Mouse (Mus musculus): Measurements from ENCODE around the gene Thada. TPM values are rescaled to one million over a fixed set of nuclear protein-coding genes. Genes with fewer than 3 reads are reported as not detected.
A peak's percentile ranks its signal among the peaks of the same experiment; 100 is the strongest.

Thada gene
- polyA plus RNA-seq, 1 experiment: 0.72 TPM

GRCm38 (mm10) chr17:84156227-84156573, 309.8 kb downstream of the Thada start:
- Histone ChIP-seq H3K9me3 (no peaks in the 10 kb centered on the region), H3K36me3 (replicated peaks; ENCODE audit: low read length) (peaks cover 40% of the 10 kb centered on the region), H3K4me3 (replicated peaks) (no peak overlapping the region), H3K27me3 (replicated peaks) (no peaks in the 10 kb centered on the region), H3K4me1 (peaks cover 96% of the 10 kb centered on the region)
- TF ChIP-seq GATA1 (IDR thresholded peaks at IDR 0.05; ENCODE audit: borderline replicate concordance, low read length): no peak
- no peak for TF ChIP-seq FLI1 (IDR thresholded peaks at IDR 0.05; ENCODE audit: low read length)

GRCm38 (mm10) chr17:84155516-84156226, 310.3 kb downstream of the Thada start:
- Histone ChIP-seq H3K27me3 (replicated peaks) (no peaks in the 10 kb centered on the region), H3K4me1 (peaks cover 94% of the 10 kb centered on the region), H3K36me3 (replicated peaks; ENCODE audit: low read length) (peaks cover 35% of the 10 kb centered on the region), H3K4me3 (replicated peaks) (no peak overlapping the region), H3K9me3 (no peaks in the 10 kb centered on the region)
- TF ChIP-seq GATA1 (IDR thresholded peaks at IDR 0.05; ENCODE audit: borderline replicate concordance, low read length): no peak
- no peak for TF ChIP-seq FLI1 (IDR thresholded peaks at IDR 0.05; ENCODE audit: low read length)

DNA sequence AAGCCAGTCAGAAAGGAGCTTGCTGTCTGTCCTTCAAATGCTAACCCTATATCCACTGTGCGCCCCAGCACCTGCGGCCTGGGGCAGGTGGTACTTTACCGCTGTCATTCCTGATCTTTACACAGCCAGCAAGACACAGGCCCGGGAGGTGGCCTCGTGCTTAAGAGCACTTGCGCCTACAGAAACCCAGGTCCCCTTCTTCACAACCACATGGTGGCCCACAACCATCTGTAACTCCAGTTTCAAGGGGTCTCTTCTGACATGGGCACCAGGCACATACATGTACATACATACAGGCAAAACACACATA, 311.0 kb downstream of the Thada start:
- no peaks in the 10 kb centered on the region for H3K27me3 ChIP-seq (replicated peaks)
- H3K4me3 ChIP-seq (replicated peaks): no peak overlapping the region
- peaks cover 32% of the 10 kb centered on the region for H3K36me3 ChIP-seq (replicated peaks; ENCODE audit: low read length)
- no peak for TF ChIP-seq GATA1 (IDR thresholded peaks at IDR 0.05; ENCODE audit: borderline replicate concordance, low read length)
- TF ChIP-seq FLI1 (IDR thresholded peaks at IDR 0.05; ENCODE audit: low read length): no peak
- no peaks in the 10 kb centered on the region for H3K9me3 ChIP-seq
- H3K4me1 ChIP-seq: peaks cover 94% of the 10 kb centered on the region

DNA sequence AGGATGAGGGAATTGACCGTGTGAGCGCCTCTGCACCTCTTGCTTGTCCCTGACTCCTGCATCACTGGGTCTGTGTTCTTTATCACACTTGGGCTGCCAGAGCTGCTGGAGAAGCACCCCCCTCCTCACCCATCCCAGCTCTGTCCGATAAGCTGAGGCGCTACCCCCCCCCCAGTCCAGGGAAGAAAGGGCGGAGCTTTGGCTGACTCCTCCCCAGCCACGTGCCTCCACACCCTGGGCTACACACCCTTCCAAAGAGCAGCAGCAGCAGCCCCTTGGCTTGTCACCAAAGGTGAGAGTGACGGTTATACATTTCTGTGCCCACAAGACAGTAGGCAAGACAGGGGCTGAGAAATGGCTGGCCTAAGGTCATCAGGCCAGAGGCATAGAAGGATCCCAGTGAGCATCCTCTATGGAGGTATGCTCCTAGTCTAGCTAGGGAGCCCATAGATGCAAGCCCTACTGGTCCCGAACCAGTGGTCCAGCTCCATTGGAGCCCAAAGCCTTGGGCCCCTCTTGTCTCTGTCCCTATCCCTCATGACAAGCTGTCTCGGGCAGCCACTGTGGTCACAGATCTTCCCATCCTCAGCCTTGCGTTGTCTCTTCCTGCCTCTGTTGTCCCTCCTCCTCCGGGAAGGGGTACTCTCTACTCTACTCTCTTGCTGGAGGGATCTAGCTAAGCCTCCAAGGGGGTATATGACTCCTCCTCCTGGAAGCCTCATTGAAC, 311.5 kb downstream of the Thada start:
- Histone ChIP-seq H3K36me3 (replicated peaks; ENCODE audit: low read length) (peaks cover 30% of the 10 kb centered on the region), H3K9me3 (no peaks in the 10 kb centered on the region), H3K4me3 (replicated peaks) (peak overlapping the region; percentile 24), H3K27me3 (replicated peaks) (no peaks in the 10 kb centered on the region), H3K4me1 (peaks cover 97% of the 10 kb centered on the region)
- no peak for TF ChIP-seq GATA1 (IDR thresholded peaks at IDR 0.05; ENCODE audit: borderline replicate concordance, low read length)
- TF ChIP-seq FLI1 (IDR thresholded peaks at IDR 0.05; ENCODE audit: low read length): no peak

DNA sequence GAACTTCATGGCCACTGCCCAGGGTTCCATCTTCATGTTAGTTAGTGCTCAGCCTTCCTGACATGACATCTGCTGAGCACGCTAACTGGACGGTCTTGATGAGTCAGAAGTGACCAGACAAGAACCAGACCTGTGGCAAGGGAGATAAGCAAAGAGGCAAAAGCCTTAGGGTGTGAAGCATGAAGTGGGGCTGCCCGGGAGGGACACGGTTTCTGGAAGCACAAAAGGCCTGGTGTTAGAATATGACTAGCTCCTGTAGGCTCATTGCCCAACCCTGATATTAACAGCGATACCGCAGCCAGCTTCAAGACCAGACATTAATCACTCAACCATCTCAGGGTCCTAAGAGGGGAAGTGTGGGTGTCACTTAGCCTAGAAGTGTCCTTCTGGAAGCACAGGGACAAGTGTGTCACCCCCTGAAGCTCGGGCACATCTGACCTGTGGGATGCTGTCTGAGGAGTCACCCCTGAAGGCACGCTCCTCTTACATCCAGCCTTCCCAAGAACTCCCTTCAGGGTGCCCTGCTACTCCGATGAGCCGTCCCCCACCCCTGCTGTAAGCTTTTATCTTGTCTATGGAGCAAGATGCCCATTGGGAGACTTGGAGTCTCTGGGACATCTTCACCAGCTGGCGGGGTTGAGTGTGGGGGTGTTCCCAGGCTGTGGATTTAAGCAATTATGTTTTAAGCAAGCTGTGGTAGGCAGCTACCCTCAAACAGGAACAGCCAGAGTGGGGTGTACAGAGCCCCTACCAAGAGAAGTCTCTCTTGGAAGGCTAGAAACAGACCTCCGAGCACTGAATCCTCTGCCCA, 312.8 kb downstream of the Thada start:
- Histone ChIP-seq H3K36me3 (replicated peaks; ENCODE audit: low read length) (peaks cover 19% of the 10 kb centered on the region), H3K4me1 (peaks cover 97% of the 10 kb centered on the region), H3K27me3 (replicated peaks) (no peaks in the 10 kb centered on the region), H3K9me3 (no peaks in the 10 kb centered on the region), H3K4me3 (replicated peaks) (peak overlapping the region; percentile 60)
- TF ChIP-seq GATA1 (IDR thresholded peaks at IDR 0.05; ENCODE audit: borderline replicate concordance, low read length) (0 out of 3 replicates have a peak, but pooled peaks have one; percentile 42), FLI1 (IDR thresholded peaks at IDR 0.05; ENCODE audit: low read length) (no peak)

DNA sequence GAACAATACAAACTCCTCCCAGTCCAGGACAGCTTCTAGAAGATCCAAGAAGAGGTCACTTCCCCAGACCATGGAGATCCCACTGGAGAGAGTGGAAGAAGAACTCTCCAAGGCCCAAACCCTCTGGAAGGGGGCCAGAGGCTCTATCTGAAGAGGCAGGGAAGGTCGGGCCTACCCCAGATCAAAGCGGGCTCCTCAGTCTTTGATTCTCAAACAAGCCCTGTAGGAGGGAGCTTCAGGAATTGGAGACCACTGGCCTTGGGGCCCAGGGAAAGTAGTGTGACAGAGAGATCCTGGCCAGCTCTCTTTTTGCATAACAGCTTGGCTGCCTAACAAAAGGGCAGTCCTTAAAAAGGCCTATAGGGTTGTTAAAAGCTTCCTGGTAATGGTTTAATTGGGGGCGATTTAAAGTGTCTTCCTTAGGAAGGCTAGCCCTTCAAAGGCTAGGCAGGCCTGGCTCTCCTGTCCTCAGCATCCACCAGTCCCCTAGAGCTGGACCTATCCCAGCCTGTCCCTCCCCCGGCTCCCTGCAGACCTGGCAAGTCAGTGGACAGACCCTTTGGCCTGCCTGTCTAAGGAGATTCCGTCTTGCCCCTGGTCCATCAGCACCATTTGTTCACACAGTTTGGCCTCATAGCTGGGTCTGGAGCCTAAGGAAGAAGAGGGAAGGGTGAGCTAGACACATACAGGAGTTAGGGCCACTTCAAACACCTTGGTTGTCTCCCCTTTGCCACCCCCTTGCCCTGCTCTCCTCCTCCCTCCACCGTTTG, 313.6 kb downstream of the Thada start:
- Histone ChIP-seq H3K27me3 (replicated peaks) (no peaks in the 10 kb centered on the region), H3K36me3 (replicated peaks; ENCODE audit: low read length) (peaks cover 13% of the 10 kb centered on the region), H3K4me1 (peaks cover 97% of the 10 kb centered on the region), H3K4me3 (replicated peaks) (peak overlapping the region; percentile 48), H3K9me3 (no peaks in the 10 kb centered on the region)
- TF ChIP-seq FLI1 (IDR thresholded peaks at IDR 0.05; ENCODE audit: low read length) (no peak), GATA1 (IDR thresholded peaks at IDR 0.05; ENCODE audit: borderline replicate concordance, low read length) (no peak)

DNA sequence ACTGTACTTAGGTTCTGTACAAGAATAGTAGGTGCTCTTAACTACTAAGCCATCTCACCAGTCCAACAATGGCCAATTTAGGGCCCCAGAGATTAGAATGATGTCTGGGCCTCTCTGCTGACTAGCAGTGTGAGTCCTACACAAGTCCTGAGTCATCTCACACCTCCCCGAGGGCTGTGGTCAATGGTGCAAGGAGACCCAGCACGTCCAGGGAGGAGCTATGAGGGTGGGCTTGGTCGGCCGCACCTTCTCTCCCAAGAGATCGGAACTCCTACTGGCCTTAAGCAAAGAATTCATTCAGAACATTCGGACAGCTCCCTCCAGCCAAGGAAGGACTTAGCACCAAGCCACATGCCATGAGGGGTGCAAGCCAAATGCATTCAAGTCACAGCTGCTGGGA, 314.7 kb downstream of the Thada start:
- H3K36me3 ChIP-seq (replicated peaks; ENCODE audit: low read length): peaks cover 11% of the 10 kb centered on the region
- no peaks in the 10 kb centered on the region for H3K27me3 ChIP-seq (replicated peaks)
- H3K4me1 ChIP-seq: peaks cover 97% of the 10 kb centered on the region
- TF ChIP-seq FLI1 (IDR thresholded peaks at IDR 0.05; ENCODE audit: low read length) (no peak), GATA1 (IDR thresholded peaks at IDR 0.05; ENCODE audit: borderline replicate concordance, low read length) (no peak)
- no peaks in the 10 kb centered on the region for H3K9me3 ChIP-seq
- peak overlapping the region; percentile 33 for H3K4me3 ChIP-seq (replicated peaks)

DNA sequence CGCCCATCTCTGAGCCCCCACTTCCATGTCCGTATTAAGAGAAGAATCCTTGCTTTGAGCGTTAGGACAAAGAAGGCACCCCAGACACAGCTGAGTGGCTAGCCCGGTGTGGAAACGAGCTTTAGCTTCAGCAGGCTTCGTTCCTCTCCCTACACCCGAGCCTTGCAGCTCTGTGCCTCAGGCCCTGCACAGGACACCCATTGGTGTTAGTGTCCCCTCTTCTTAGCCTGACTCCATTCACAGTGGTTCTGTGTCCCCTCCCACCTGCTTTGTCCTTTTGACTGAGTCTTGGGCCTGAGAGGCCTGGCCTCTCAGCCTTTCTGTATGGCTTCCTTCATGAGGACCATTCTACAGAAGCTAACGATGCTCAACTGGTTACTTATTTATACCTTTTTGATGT, 315.7 kb downstream of the Thada start:
- Histone ChIP-seq H3K4me1 (peaks cover 97% of the 10 kb centered on the region), H3K9me3 (no peaks in the 10 kb centered on the region), H3K27me3 (replicated peaks) (no peaks in the 10 kb centered on the region), H3K4me3 (replicated peaks) (no peak overlapping the region), H3K36me3 (replicated peaks; ENCODE audit: low read length) (peaks cover 9% of the 10 kb centered on the region)
- TF ChIP-seq GATA1 (IDR thresholded peaks at IDR 0.05; ENCODE audit: borderline replicate concordance, low read length) (no peak), FLI1 (IDR thresholded peaks at IDR 0.05; ENCODE audit: low read length) (no peak)

DNA sequence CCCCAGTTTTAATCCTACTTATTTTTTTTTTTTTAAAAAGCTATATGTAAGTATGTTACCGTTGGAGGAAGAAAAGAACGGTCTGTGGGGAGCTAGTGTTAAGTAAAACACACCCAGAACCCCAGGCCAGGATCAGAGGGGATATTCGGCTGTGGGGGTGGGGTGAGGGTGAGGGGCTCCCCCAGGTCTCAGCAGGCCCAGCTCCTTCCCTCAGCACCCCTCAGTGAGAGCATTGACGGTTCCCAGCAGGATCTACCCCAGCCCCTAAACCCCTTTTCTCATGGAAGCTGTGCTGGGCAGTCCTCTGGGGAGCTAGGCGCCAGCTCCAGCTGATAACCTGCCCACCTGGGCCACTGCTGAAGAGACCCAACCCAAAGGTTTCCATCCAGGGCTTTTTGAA, 316.4 kb downstream of the Thada start:
- H3K9me3 ChIP-seq: no peaks in the 10 kb centered on the region
- peaks cover 9% of the 10 kb centered on the region for H3K36me3 ChIP-seq (replicated peaks; ENCODE audit: low read length)
- peaks cover 98% of the 10 kb centered on the region for H3K4me1 ChIP-seq
- TF ChIP-seq FLI1 (IDR thresholded peaks at IDR 0.05; ENCODE audit: low read length) (no peak), GATA1 (IDR thresholded peaks at IDR 0.05; ENCODE audit: borderline replicate concordance, low read length) (no peak)
- H3K4me3 ChIP-seq (replicated peaks): peak overlapping the region; percentile 87
- no peaks in the 10 kb centered on the region for H3K27me3 ChIP-seq (replicated peaks)
